Mouse (Mus musculus) CH12.LX (cell line): ENCODE data around the gene Acaca.

Experiments used
- CTCF ChIP-seq, 2 experiments: IDR thresholded peaks in 1 of 2; conservative IDR thresholded peaks in 1 of 2; 2 replicates each; pipeline ENCODE4 v1.5.1; 2011 to 2012; ENCODE audit warnings: low read depth in 2 of 2, low read length in 2 of 2, improper control_type of control experiment in 1 of 2, inconsistent platforms in 1 of 2, mild to moderate bottlenecking in 1 of 2, moderate library complexity in 1 of 2
- E2F4 ChIP-seq: IDR thresholded peaks from 2 replicates; pipeline ENCODE4 v1.6.1; 2011; ENCODE audit warnings: low read depth, low read length, improper control_type of control experiment; ENCODE audit not compliant: insufficient replicate concordance
- ELF1 ChIP-seq: IDR thresholded peaks from 2 replicates; pipeline ENCODE4 v1.6.1; 2014; ENCODE audit warnings: low read depth, mild to moderate bottlenecking, inconsistent platforms, low read length, improper control_type of control experiment
- EP300 ChIP-seq: IDR thresholded peaks from 2 replicates; pipeline ENCODE4 v1.6.1; 2011; ENCODE audit warnings: low read length, improper control_type of control experiment
- MAFK ChIP-seq: IDR thresholded peaks from 2 replicates; pipeline ENCODE4 v1.6.1; 2011; ENCODE audit warnings: low read length, improper control_type of control experiment; ENCODE audit not compliant: insufficient replicate concordance
- PAX5 ChIP-seq: IDR thresholded peaks from 2 replicates; pipeline ENCODE4 v1.6.1; 2012; ENCODE audit warnings: low read length, inconsistent platforms, mixed read lengths
- POLR2A ChIP-seq: IDR thresholded peaks from 2 replicates; pipeline ENCODE4 v1.6.1; 2011; ENCODE audit warnings: low read depth, mild to moderate bottlenecking, improper control_type of control experiment, low read length
- POLR2AphosphoS2 ChIP-seq: IDR thresholded peaks from 2 replicates; pipeline ENCODE4 v1.6.1; 2011; ENCODE audit warnings: low read depth, low read length, improper control_type of control experiment
- SMC3 ChIP-seq: IDR thresholded peaks from 2 replicates; pipeline ENCODE4 v1.6.1; 2011; ENCODE audit warnings: low read depth, low read length, improper control_type of control experiment
- UBTF ChIP-seq: IDR thresholded peaks from 2 replicates; pipeline ENCODE4 v1.6.1; 2012; ENCODE audit warnings: low read depth, mild to moderate bottlenecking, inconsistent platforms, low read length, improper control_type of control experiment, moderate library complexity
- USF1 ChIP-seq: IDR thresholded peaks from 2 replicates; pipeline ENCODE4 v1.6.1; 2014; ENCODE audit warnings: low read depth, mild to moderate bottlenecking, inconsistent platforms, low read length, improper control_type of control experiment
- ZC3H11A ChIP-seq: IDR thresholded peaks from 2 replicates; pipeline ENCODE4 v1.6.1; 2012; ENCODE audit warnings: low read depth, mild to moderate bottlenecking, inconsistent platforms, low read length, improper control_type of control experiment
- ZNF384 ChIP-seq: IDR thresholded peaks from 2 replicates; pipeline ENCODE4 v1.6.1; 2012; ENCODE audit warnings: low read depth, low read length, improper control_type of control experiment, inconsistent platforms

DNA sequence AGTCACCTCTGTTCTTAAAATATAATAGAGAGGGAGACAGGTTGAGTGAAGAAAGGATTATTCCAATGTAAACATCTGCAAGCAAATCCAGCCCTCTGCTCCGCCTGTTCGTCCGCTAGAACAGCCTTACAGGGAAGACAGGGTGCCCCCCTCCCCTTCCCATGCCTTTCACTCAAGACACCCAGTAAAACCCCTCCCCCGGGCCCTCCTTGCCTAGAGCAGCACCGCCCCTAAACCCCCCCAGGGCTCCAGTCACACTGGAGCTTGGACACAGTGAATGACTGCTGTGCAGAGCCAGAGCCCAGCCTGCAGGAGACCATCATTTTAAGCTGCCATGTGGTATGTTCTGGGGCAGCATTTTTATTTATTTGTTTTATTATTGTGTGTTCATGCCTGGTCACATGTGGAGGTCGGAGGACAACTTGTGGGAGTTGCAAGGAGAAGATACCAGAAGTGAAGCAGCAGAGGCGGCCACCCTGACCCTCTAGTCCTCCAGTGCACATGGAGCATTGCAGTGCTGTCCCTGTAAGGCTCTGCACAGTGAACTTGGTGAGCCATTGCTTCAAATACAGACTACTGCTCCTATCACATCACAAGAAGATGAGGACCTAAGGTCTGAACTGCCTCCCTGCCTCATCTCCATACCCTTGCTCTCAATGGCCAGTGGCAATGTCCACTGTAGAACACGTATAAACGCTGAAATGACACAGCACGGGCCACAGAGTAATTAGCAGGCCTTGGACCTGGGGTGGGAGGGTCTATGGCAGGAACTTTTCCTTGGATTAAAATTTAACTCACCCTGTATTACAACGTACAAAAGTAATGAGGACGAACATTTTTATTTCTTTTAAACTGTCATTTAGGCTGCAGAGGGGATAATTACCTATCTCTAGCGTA, 296.5 kb downstream of the Acaca start:
- TF ChIP-seq EP300 (no peak), ZNF384 (no peak), POLR2AphosphoS2 (no peak), POLR2A (no peak), ZC3H11A (no peak), CTCF (conservative IDR thresholded peaks at IDR 0.05 in 1 of 2, IDR thresholded peaks at IDR 0.05 in 1 of 2; ENCODE audit: low read depth in 2 of 2, low read length in 2 of 2) (no peak), SMC3 (no peak), PAX5 (no peak), ELF1 (no peak), MAFK (no peak), E2F4 (no peak), USF1 (no peak), UBTF (no peak)
